Mouse (Mus musculus): ENCODE results near the gene B3galnt2.

DNA sequence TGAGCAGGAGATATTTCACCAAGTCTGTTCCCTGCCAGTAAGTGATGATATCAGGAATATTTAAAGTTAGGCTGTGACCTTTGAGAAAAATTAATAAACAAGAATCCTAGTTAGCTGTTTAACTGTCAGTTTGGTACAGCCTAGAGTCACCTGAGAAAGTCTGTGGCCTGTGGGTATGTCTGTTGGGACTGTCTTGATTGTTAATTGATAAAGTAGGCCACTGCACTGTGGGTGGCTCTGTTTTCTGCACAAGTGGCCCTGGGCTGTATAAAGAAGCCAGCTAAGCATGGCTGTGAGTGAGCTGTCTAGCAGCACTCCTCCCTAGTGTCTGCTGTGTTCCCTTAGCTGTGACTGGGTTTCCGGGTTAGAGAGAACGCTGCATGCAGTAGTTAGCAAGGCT lies 34.9 kb downstream of the B3galnt2 start:
- no peak for TF ChIP-seq CTCF (IDR thresholded peaks at IDR 0.05; ENCODE audit: low read depth)
- no peak for TF ChIP-seq EP300 (IDR thresholded peaks at IDR 0.05; ENCODE audit: low read depth)
